Mouse (Mus musculus): Measurements from ENCODE around the gene Ifitm7. TPM values are rescaled to one million over a fixed set of nuclear protein-coding genes. Genes with fewer than 3 reads are reported as not detected.

The Ifitm7 gene
- 0.66 and 0.74 TPM in 2 replicates for polyA plus RNA-seq (2015; fragmentation: Nextera tagmentation; extraction: Ambion mirVana)

GRCm38 (mm10) chr16:13986574-13987478 lies at the start of gene Ifitm7, which contains the start of gene 2900011O08Rik:
Gene Ifitm7, minus strand, starts transcription at chr16:13986888.
Gene 2900011O08Rik, plus strand, starts transcription at chr16:13986604.
- under 1% methylated on average over 31 of the region's 31 CpGs for WGBS
- Histone ChIP-seq H3K4me3 (replicated peaks) (peak within 1 kb of the TSS; percentile 76), H3K4me1 (peaks cover 19% of the 10 kb centered on the region), H3K27ac (replicated peaks) (peak within 1 kb of the TSS; percentile 94), H3K9ac (replicated peaks) (peak within 1 kb of the TSS; percentile 84), H3K9me3 (replicated peaks) (no peaks in the 10 kb centered on the region), H3K36me3 (no peaks in the 10 kb centered on the region), H3K27me3 (replicated peaks) (no peaks in the 10 kb centered on the region), H3K4me2 (peak within 1 kb of the TSS; percentile 67)
- ATAC-seq (ENCODE audit: low FRiP score) = peak; percentile 93

DNA sequence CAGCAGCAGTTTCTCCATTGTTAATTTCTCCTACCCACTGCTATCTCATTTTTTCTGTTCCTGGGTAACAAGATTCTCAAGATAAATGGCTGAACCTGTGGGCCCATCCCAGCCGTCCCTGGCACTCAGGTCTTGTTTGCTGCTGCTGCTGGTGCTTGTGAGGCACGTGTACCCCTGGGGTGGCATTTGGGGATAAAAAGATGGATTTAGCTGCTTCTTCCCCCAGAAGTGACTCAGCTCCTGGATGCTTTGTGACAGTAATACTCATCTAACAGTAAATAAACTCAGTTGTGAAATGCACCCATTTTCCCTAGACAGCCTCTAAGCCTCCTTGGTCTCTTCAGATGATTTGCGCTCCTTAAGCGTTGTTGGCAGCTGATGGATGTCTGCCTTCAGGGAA lies 46.4 kb upstream of the Ifitm7 start:
- Histone ChIP-seq H3K4me2 (no peak overlapping the region), H3K27me3 (replicated peaks) (no peaks in the 10 kb centered on the region), H3K9ac (replicated peaks) (no peak overlapping the region), H3K4me3 (replicated peaks) (no peak overlapping the region), H3K27ac (replicated peaks) (no peak overlapping the region), H3K4me1 (no peaks in the 10 kb centered on the region), H3K9me3 (replicated peaks) (no peaks in the 10 kb centered on the region), H3K36me3 (no peaks in the 10 kb centered on the region)
- ATAC-seq (ENCODE audit: low FRiP score) = no peak
- 81% methylated on average over 4 of the region's 4 CpGs for WGBS

DNA sequence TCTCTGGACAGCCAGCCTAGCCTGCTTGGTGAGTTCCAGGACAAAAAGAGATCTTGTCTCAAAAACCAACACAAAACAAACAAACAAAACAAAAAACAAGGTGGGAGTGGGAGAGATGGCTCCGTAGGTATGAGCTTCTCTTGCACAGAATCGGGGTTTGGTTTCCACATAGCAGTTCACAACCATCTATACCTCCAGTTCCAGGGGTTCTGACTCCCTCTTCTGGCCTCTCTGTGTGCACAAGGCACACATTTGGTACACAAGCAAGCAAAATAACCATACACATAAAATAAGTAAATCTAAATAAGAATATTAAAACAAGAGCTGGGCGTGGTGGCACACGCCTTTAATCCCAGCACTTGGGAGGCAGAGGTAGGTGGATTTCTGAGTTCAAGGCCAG lies 44.0 kb upstream of the Ifitm7 start:
- no peaks in the 10 kb centered on the region for H3K9me3 ChIP-seq (replicated peaks)
- no peak overlapping the region for H3K4me3 ChIP-seq (replicated peaks)
- H3K9ac ChIP-seq (replicated peaks) = no peak overlapping the region
- peaks cover 6% of the 10 kb centered on the region; the same call in 1 of the 2 replicates for H3K36me3 ChIP-seq
- H3K27me3 ChIP-seq (replicated peaks) = no peaks in the 10 kb centered on the region
- no peak for ATAC-seq (ENCODE audit: low FRiP score)
- no peak overlapping the region for H3K27ac ChIP-seq (replicated peaks)
- WGBS = 89% methylated on average over 4 of the region's 4 CpGs
- H3K4me2 ChIP-seq = no peak overlapping the region
- 0 out of 2 replicates have a peak, but pooled peaks cover 2% of the 10 kb centered on the region for H3K4me1 ChIP-seq

DNA sequence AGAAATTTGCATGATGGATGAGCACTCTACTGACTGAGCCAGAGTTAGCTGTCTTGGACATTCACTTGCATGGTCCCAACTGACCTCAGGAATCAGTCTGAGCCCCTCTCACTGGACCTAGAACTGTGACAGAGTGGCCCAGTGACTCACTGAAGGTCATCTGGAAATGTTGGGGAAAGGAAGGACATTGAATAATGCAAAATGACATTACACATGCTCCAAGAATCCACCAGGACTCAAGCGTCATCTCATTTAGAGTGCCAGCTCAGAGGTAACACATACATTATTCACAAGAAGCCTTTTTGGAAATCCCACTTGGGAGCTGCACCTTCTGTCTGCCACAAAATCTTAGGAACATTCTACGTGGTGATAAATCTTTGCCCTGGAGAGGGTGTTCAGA lies 43.2 kb upstream of the Ifitm7 start:
- H3K27ac ChIP-seq (replicated peaks) = no peak overlapping the region
- 73% methylated on average over 2 of the region's 2 CpGs for WGBS
- no peak for ATAC-seq (ENCODE audit: low FRiP score)

DNA sequence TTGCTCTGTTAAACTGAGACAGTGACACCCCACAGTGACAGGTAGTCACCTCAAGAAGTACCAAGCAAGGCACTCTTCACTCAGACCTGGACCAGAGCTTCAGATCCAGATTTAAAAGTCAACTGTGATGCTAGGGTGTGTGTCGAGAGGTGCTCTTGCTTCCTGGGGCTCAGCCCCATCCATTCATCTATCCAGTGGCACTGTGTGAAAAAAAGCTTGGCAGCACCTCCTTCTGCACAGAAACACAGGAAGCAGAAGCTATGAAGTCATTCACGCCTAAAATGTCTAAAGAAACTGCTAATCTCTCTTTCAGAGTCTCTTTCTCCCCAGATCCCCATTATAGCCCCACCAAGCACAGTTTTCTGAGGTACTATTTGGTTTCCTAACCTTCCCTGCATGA lies 42.4 kb upstream of the Ifitm7 start:
- H3K9ac ChIP-seq (replicated peaks) = no peak overlapping the region
- no peaks in the 10 kb centered on the region for H3K9me3 ChIP-seq (replicated peaks)
- 59% methylated on average over 2 of the region's 2 CpGs for WGBS
- no peaks in the 10 kb centered on the region for H3K27me3 ChIP-seq (replicated peaks)
- H3K4me3 ChIP-seq (replicated peaks) = no peak overlapping the region
- H3K4me1 ChIP-seq = 0 out of 2 replicates have a peak, but pooled peaks cover 9% of the 10 kb centered on the region
- H3K36me3 ChIP-seq = peaks cover 6% of the 10 kb centered on the region; the same call in 1 of the 2 replicates
- H3K4me2 ChIP-seq = no peak overlapping the region
- no peak overlapping the region for H3K27ac ChIP-seq (replicated peaks)
- no peak for ATAC-seq (ENCODE audit: low FRiP score)

More for the DNA sequence above, 43.2 kb upstream of the Ifitm7 start:
- H3K4me2 ChIP-seq = no peak overlapping the region
- H3K4me1 ChIP-seq = 0 out of 2 replicates have a peak, but pooled peaks cover 9% of the 10 kb centered on the region
- H3K4me3 ChIP-seq (replicated peaks) = no peak overlapping the region
- no peaks in the 10 kb centered on the region for H3K27me3 ChIP-seq (replicated peaks)
- H3K9ac ChIP-seq (replicated peaks) = no peak overlapping the region
- H3K9me3 ChIP-seq (replicated peaks) = no peaks in the 10 kb centered on the region
- H3K36me3 ChIP-seq = peaks cover 6% of the 10 kb centered on the region; the same call in 1 of the 2 replicates

GRCm38 (mm10) chr16:14025091-14025990 lies 38.7 kb upstream of the Ifitm7 start:
- no peak overlapping the region for H3K9ac ChIP-seq (replicated peaks)
- ATAC-seq (ENCODE audit: low FRiP score) = no peak

GRCm38 (mm10) chr16:14021166-14021822 lies 34.6 kb upstream of the Ifitm7 start:
- ATAC-seq (ENCODE audit: low FRiP score) = no peak
- Histone ChIP-seq H3K36me3 (0 out of 2 replicates have a peak, but pooled peaks cover 5% of the 10 kb centered on the region), H3K4me3 (replicated peaks) (no peak overlapping the region), H3K27me3 (replicated peaks) (no peaks in the 10 kb centered on the region), H3K4me1 (0 out of 2 replicates have a peak, but pooled peaks cover 9% of the 10 kb centered on the region), H3K9ac (replicated peaks) (no peak overlapping the region), H3K27ac (replicated peaks) (no peak overlapping the region), H3K9me3 (replicated peaks) (no peaks in the 10 kb centered on the region), H3K4me2 (no peak overlapping the region)
- WGBS = 78% methylated on average over 3 of the region's 3 CpGs

More at GRCm38 (mm10) chr16:14025091-14025990, 38.7 kb upstream of the Ifitm7 start:
- Histone ChIP-seq H3K36me3 (peaks cover 6% of the 10 kb centered on the region; the same call in 1 of the 2 replicates), H3K4me3 (replicated peaks) (no peak overlapping the region), H3K27me3 (replicated peaks) (no peaks in the 10 kb centered on the region), H3K27ac (replicated peaks) (no peak overlapping the region), H3K9me3 (replicated peaks) (no peaks in the 10 kb centered on the region), H3K4me1 (0 out of 2 replicates have a peak, but pooled peaks cover 9% of the 10 kb centered on the region), H3K4me2 (no peak overlapping the region)
- 13% methylated on average over 2 of the region's 2 CpGs for WGBS

- H3K27me3 ChIP-seq (replicated peaks) = no peaks in the 10 kb centered on the region
- no peak overlapping the region for H3K9ac ChIP-seq (replicated peaks)
- H3K36me3 ChIP-seq = 0 out of 2 replicates have a peak, but pooled peaks cover 3% of the 10 kb centered on the region
- H3K9me3 ChIP-seq (replicated peaks) = no peaks in the 10 kb centered on the region
- H3K4me2 ChIP-seq = no peak overlapping the region
- H3K4me1 ChIP-seq = no peaks in the 10 kb centered on the region
- ATAC-seq (ENCODE audit: low FRiP score) = no peak
- WGBS = 93% methylated on average over 8 of the region's 8 CpGs
- no peak overlapping the region for H3K27ac ChIP-seq (replicated peaks)
- H3K4me3 ChIP-seq (replicated peaks) = no peak overlapping the region
These were observed 30.6 kb upstream of the Ifitm7 start for GRCm38 (mm10) chr16:14017306-14017705.

DNA sequence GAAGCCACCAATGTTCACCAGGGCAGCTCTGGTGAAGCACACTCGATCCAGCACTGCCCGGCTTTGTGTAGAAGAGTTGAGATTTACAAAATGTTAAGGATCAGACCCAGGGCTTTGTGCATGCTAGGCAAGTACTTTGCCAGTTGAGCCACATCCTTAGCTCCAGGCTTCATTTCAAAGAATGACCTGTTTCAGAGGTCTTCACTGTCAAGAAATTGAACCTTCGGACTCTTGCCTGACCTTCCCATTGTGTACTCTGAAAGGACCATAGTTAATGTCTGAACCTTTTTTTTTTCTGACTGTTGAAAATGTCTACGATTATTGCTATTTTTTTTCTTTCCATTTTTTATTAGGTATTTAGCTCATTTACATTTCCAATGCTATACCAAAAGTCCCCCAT lies 23.3 kb upstream of the Ifitm7 start:
- H3K36me3 ChIP-seq = 0 out of 2 replicates have a peak, but pooled peaks cover 7% of the 10 kb centered on the region
- WGBS = 86% methylated on average over 4 of the region's 4 CpGs
- H3K4me2 ChIP-seq = no peak overlapping the region
- H3K4me3 ChIP-seq (replicated peaks) = no peak overlapping the region
- no peak overlapping the region for H3K27ac ChIP-seq (replicated peaks)
- ATAC-seq (ENCODE audit: low FRiP score) = no peak
- no peaks in the 10 kb centered on the region for H3K9me3 ChIP-seq (replicated peaks)
- no peaks in the 10 kb centered on the region for H3K27me3 ChIP-seq (replicated peaks)
- H3K9ac ChIP-seq (replicated peaks) = no peak overlapping the region
- H3K4me1 ChIP-seq = no peaks in the 10 kb centered on the region

- Histone ChIP-seq H3K4me1 (peaks cover 6% of the 10 kb centered on the region), H3K4me3 (replicated peaks) (no peak overlapping the region), H3K27ac (replicated peaks) (no peak overlapping the region), H3K4me2 (no peak overlapping the region), H3K9me3 (replicated peaks) (no peaks in the 10 kb centered on the region), H3K27me3 (replicated peaks) (no peaks in the 10 kb centered on the region), H3K9ac (replicated peaks) (no peak overlapping the region), H3K36me3 (0 out of 2 replicates have a peak, but pooled peaks cover 7% of the 10 kb centered on the region)
- no peak for ATAC-seq (ENCODE audit: low FRiP score)
These were observed 22.0 kb upstream of the Ifitm7 start for GRCm38 (mm10) chr16:14008708-14009107.

GRCm38 (mm10) chr16:14008081-14008480 lies 21.4 kb upstream of the Ifitm7 start:
- WGBS = 87% methylated on average over 2 of the region's 2 CpGs
- Histone ChIP-seq H3K9ac (replicated peaks) (no peak overlapping the region), H3K9me3 (replicated peaks) (no peaks in the 10 kb centered on the region), H3K27me3 (replicated peaks) (no peaks in the 10 kb centered on the region), H3K27ac (replicated peaks) (no peak overlapping the region), H3K4me1 (peaks cover 8% of the 10 kb centered on the region), H3K36me3 (0 out of 2 replicates have a peak, but pooled peaks cover 7% of the 10 kb centered on the region), H3K4me2 (no peak overlapping the region), H3K4me3 (replicated peaks) (no peak overlapping the region)
- no peak for ATAC-seq (ENCODE audit: low FRiP score)

All from neural tube, embryonic 15.5 days (tissue).